Mouse (Mus musculus) heart, postnatal 0 days (tissue): ENCODE results near the gene Mrto4.

Experiments
- CTCF ChIP-seq: IDR thresholded peaks from 2 replicates; pipeline ENCODE4 v1.5.1; 2016; ENCODE audit warnings: antibody characterized with exemption, control low read depth, low read depth
- EP300 ChIP-seq: IDR thresholded peaks from 2 replicates; pipeline ENCODE4 v1.6.1; 2016; ENCODE audit warnings: antibody characterized with exemption, low read depth

- TF ChIP-seq EP300 (no peak), CTCF (no peak)
Observed at GRCm38 (mm10) chr4:139373130-139373529, 20.8 kb upstream of the Mrto4 start.
